Mouse (Mus musculus) hindbrain, embryonic 13.5 days (tissue): ENCODE measurements at regions not wholly inside any gene's neighbourhood (a gene's known extent, or its start where the extent isn't known, plus 50 kb on each side); places are given as distances from the start of the nearest gene placed in this dataset.

Experiments used
- ATAC-seq: fragments of 200-750 bp; cut with Nextera tagmentation; 2 replicates; pipeline ENCODE4 v1.8.0; 2017; ENCODE audit warnings: moderate TSS enrichment; ENCODE audit not compliant: low FRiP score
- H3K27ac ChIP-seq: fragments of 300-500 bp; sonication (generic); 2 replicates; pipeline ENCODE4 v1.5.1; 2015; ENCODE audit warnings: inconsistent platforms, mild to moderate bottlenecking, moderate library complexity
- H3K27me3 ChIP-seq: fragments of 300-500 bp; sonication (generic); 2 replicates; pipeline ENCODE4 v1.6.1; 2015; ENCODE audit warnings: mild to moderate bottlenecking, inconsistent platforms
- H3K36me3 ChIP-seq: fragments of 300-500 bp; sonication (generic); 2 replicates; pipeline ENCODE4 v1.6.1; 2015; ENCODE audit warnings: mild to moderate bottlenecking, inconsistent platforms
- H3K4me1 ChIP-seq: fragments of 300-500 bp; sonication (generic); replicated peaks from 2 replicates; pipeline ENCODE4 v1.6.1; 2015; ENCODE audit warnings: inconsistent platforms
- H3K4me2 ChIP-seq: fragments of 300-500 bp; sonication (generic); 2 replicates; pipeline ENCODE4 v1.6.1; 2015; ENCODE audit warnings: inconsistent platforms, mild to moderate bottlenecking, moderate library complexity
- H3K4me3 ChIP-seq: fragments of 300-500 bp; sonication (generic); 2 replicates; pipeline ENCODE4 v1.5.1; 2015; ENCODE audit warnings: mild to moderate bottlenecking, inconsistent platforms
- H3K9ac ChIP-seq: fragments of 300-500 bp; sonication (generic); 2 replicates; pipeline ENCODE4 v1.6.1; 2015; ENCODE audit warnings: mild to moderate bottlenecking, inconsistent platforms
- H3K9me3 ChIP-seq: fragments of 300-500 bp; sonication (generic); 2 replicates; pipeline ENCODE4 v1.6.1; 2016; ENCODE audit warnings: inconsistent platforms
- WGBS: fragments of 180-500 bp; shearing (Covaris S2); methylation state at CpG from one replicate; pipeline ENCODE4 v1.1.7; 2015; 5-methylcytosine and 5-hydroxymethylcytosine counted together

DNA sequence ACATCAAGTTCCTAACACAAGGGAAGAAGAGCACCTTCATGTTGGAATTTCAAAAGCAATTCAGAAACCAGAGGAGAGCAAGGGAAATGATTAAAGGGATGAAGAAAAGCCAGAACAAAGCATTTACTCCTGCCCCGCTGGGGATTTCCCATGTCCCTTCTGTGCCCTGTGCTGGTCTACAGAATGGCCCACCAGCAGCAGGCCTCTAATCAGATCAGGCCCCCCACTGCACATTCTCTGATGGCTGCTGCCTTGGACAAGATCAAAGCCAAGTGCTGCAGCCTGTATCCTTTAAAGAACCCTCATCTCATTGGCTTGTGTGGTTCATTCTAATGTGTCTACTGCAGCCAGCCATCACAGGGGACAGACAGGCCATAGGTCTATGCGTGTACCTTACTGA lies 126.1 kb upstream of the Rbfox1 start:
- H3K4me1 ChIP-seq, result peaks cover 3% of the 10 kb centered on the region; the same call in 1 of the 2 replicates
- no peak overlapping the region for H3K27ac ChIP-seq
- H3K4me2 ChIP-seq, result no peak overlapping the region
- no peak for ATAC-seq
- H3K9ac ChIP-seq, result no peak overlapping the region
- no peaks in the 10 kb centered on the region for H3K36me3 ChIP-seq
- no peaks in the 10 kb centered on the region for H3K27me3 ChIP-seq
- no peak overlapping the region for H3K4me3 ChIP-seq
- H3K9me3 ChIP-seq, result no peaks in the 10 kb centered on the region
- WGBS, result 81% methylated on average over 2 of the region's 2 CpGs

DNA sequence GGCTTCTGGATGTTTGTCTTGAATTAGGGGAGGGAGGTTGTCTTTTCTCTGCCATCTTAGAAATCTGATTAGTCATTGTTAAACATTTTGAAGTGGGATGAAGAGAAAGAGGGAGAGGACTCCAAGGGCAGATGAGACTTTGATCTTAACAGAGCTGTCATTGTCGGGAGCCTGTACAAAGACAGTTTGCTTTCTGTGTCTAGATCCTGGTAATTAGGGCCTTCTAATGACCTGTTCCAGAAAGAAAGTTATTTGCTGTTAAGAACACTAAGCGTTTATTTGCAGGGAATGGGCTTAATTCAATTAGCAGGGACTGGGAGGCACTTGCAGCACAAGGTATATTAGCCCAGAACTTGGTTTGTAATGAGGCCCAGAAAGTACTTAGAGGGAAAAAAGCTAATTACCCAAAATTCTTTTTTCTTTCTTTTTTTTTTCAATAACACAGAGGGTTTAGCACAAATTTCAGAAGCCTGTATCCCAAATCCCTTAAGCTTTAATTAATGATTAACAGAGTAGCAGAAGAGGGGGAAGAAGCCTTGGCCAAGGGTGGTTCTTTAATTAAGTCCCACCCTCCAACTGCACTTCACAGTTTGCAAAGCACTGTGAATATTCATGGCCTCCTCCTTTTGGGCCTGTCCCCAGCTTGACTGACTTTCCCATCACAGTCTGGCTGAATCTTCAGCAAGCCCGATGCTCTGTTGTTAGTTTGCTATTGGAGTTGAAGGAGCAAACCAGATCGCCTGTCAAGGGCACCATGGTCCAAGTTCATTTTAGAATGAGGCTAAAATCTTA lies 142.2 kb upstream of the Rbfox1 start:
- no peaks in the 10 kb centered on the region; the same call in 1 of the 2 replicates for H3K4me1 ChIP-seq
- H3K4me2 ChIP-seq, result no peak overlapping the region
- H3K9ac ChIP-seq, result no peak overlapping the region
- H3K27me3 ChIP-seq, result no peaks in the 10 kb centered on the region
- no peaks in the 10 kb centered on the region for H3K36me3 ChIP-seq
- ATAC-seq, result no peak
- no peak overlapping the region for H3K27ac ChIP-seq
- WGBS, result 69% methylated on average over 4 of the region's 4 CpGs
- H3K4me3 ChIP-seq, result no peak overlapping the region
- H3K9me3 ChIP-seq, result no peaks in the 10 kb centered on the region

DNA sequence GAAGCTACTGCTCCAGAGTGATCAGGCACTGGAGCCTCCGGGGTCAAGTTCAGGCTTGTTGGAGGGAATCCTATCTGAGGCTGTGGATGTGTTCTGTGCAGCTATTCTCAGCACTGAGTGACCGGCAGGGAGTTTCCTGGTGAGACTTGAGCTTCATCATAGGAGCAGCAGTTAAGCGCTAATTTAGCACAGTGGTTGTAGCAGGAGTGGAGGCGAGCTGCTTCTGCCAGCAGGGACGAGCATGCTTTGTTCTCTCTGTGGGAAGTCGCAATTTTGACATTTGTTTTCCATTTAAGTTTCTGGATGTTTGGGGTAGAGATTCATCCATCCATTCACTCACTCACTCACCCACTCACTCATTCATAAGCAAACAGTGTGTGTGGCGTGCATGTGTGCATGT lies 144.4 kb upstream of the Rbfox1 start:
- H3K4me3 ChIP-seq, result no peak overlapping the region
- H3K27me3 ChIP-seq, result no peaks in the 10 kb centered on the region
- WGBS, result 78% methylated on average over 7 of the region's 7 CpGs
- H3K27ac ChIP-seq, result no peak overlapping the region
- H3K9ac ChIP-seq, result no peak overlapping the region
- no peaks in the 10 kb centered on the region for H3K36me3 ChIP-seq
- no peak for ATAC-seq
- no peaks in the 10 kb centered on the region for H3K9me3 ChIP-seq
- H3K4me2 ChIP-seq, result no peak overlapping the region
- no peaks in the 10 kb centered on the region for H3K4me1 ChIP-seq

DNA sequence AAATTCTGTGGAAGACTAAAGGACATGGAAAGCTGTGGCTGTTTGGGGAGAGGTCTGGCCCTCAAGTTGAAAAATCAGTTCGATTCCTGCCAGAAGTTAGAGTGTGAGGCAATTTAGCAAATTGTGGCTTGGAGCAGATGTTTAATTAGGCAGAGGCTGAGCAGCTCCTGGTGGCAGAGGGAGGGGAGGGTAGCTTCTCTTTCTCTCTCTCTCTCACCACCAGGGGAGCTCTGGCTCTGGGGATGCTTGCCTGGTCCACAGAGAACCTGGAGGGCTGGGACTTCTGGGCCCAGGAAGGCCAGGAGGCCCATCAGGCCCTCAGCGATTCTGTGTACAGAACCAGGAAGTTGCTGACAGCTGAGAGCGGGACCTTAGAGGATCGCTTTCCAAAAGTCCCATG lies 151.5 kb upstream of the Rbfox1 start:
- peak overlapping the region; percentile 8; the same call in 1 of the 2 replicates for H3K27ac ChIP-seq
- no peaks in the 10 kb centered on the region for H3K36me3 ChIP-seq
- no peaks in the 10 kb centered on the region for H3K9me3 ChIP-seq
- no peak overlapping the region for H3K4me3 ChIP-seq
- 71% methylated on average over 4 of the region's 4 CpGs for WGBS
- H3K27me3 ChIP-seq, result no peaks in the 10 kb centered on the region
- no peak overlapping the region for H3K9ac ChIP-seq
- H3K4me1 ChIP-seq, result no peaks in the 10 kb centered on the region
- no peak for ATAC-seq
- H3K4me2 ChIP-seq, result no peak overlapping the region

DNA sequence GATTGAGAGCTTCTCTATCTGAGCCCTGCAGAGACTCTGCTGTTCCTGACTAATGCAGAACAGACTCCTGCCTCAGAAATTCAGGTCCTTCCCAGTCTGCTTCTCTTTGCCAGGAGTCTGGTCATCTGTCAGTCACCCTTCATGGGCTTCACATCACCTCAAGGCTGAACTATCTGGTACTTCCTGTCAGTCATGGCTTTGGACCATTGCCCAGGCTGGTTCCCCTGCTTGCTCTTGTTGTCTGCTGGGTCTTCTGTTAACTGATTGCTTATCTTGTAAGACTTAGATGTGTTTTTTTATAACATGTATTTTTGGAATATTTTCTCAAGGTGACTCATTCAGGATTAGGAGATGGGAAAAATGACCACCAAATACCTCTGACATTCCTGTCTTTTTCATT lies 162.6 kb upstream of the Rbfox1 start:
- no peaks in the 10 kb centered on the region for H3K27me3 ChIP-seq
- no peak overlapping the region for H3K9ac ChIP-seq
- no peak overlapping the region for H3K27ac ChIP-seq
- H3K4me2 ChIP-seq, result no peak overlapping the region
- no peak for ATAC-seq
- H3K36me3 ChIP-seq, result no peaks in the 10 kb centered on the region
- H3K4me1 ChIP-seq, result no peaks in the 10 kb centered on the region
- no peak overlapping the region for H3K4me3 ChIP-seq
- H3K9me3 ChIP-seq, result no peaks in the 10 kb centered on the region

DNA sequence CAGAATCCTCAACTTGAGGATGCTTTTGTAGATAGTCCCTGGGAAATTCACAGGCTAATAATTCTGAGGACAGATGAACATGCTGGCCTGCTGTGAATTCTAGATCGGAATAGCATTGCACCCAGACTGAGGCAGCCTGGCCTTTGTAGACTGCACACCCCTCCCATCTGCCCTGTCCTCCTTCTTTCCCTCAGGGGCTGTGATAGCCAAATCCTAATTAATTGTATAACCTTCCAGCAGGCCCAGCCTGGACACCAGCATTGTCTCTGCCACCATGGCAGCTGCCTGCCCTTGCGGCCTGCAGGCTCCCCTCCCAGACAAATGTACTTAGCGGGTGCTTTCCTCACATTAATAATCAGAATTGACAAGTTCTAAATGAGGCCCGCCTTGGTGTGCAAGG lies 171.7 kb upstream of the Rbfox1 start:
- Histone ChIP-seq H3K9ac (no peak overlapping the region), H3K9me3 (no peaks in the 10 kb centered on the region), H3K4me1 (peaks cover 13% of the 10 kb centered on the region), H3K4me3 (no peak overlapping the region), H3K36me3 (no peaks in the 10 kb centered on the region), H3K4me2 (no peak overlapping the region), H3K27me3 (no peaks in the 10 kb centered on the region), H3K27ac (no peak overlapping the region)
- no peak for ATAC-seq
- 49% methylated on average over 4 of the region's 4 CpGs for WGBS

DNA sequence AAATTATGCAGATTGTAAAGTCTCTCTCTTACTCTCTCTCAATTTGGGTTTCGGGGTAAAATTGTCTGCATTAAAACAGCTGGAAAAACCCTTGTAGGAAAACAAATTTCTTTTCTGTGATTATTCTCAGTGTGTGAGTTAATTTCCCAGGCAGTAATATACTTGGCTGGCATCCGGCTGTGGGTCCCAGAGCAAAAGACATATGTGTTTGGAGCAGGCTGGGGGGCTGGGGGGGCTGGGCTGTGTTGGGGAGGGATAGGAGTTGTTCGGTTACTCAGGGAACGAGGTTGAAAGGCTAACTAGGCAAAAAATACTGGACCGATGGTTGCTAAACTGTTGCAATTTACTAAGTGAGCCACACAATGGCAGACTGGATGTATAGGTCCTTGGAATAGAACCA lies 175.3 kb upstream of the Rbfox1 start:
- H3K36me3 ChIP-seq, result no peaks in the 10 kb centered on the region
- no peaks in the 10 kb centered on the region for H3K27me3 ChIP-seq
- no peak overlapping the region for H3K9ac ChIP-seq
- WGBS, result 65% methylated on average over 5 of the region's 5 CpGs
- no peak for ATAC-seq
- peak overlapping the region; percentile 50; the same call in 1 of the 2 replicates for H3K27ac ChIP-seq
- no peak overlapping the region for H3K4me3 ChIP-seq
- H3K4me2 ChIP-seq, result no peak overlapping the region
- H3K9me3 ChIP-seq, result no peaks in the 10 kb centered on the region
- H3K4me1 ChIP-seq, result peaks cover 13% of the 10 kb centered on the region

DNA sequence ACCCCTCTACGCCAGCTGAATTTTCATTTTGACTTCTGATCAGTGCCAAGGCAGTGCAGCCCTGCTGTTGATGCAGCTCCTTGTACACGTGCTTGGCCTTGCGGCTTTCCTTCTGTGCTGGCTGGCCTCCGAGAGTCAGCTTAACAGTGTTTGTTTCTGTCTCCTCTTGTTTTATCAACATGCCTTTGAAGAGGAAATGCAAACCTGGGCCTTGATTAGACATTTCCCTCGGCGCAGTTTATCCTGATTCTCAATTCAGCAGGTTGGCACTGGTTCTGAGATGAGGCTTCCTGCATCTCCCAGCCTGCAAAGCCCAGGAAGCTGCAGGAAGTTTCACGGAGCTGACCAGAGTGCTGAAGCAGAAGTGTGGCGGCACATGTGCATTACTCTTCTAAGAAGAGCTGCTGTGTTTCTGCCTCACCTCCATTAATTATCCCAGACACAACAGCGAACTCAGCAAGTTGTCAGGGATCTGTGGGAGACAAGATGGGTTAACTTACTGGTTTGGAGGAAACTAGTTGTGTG lies 184.4 kb upstream of the Rbfox1 start:
- peak overlapping the region; percentile 44; the same call in 1 of the 2 replicates for H3K27ac ChIP-seq
- no peaks in the 10 kb centered on the region for H3K36me3 ChIP-seq
- no peak overlapping the region for H3K4me2 ChIP-seq
- H3K27me3 ChIP-seq, result no peaks in the 10 kb centered on the region
- H3K4me3 ChIP-seq, result no peak overlapping the region
- H3K9ac ChIP-seq, result no peak overlapping the region
- H3K4me1 ChIP-seq, result peaks cover 6% of the 10 kb centered on the region; the same call in 1 of the 2 replicates
- no peaks in the 10 kb centered on the region for H3K9me3 ChIP-seq
- 53% methylated on average over 9 of the region's 9 CpGs for WGBS
- ATAC-seq, result no peak

DNA sequence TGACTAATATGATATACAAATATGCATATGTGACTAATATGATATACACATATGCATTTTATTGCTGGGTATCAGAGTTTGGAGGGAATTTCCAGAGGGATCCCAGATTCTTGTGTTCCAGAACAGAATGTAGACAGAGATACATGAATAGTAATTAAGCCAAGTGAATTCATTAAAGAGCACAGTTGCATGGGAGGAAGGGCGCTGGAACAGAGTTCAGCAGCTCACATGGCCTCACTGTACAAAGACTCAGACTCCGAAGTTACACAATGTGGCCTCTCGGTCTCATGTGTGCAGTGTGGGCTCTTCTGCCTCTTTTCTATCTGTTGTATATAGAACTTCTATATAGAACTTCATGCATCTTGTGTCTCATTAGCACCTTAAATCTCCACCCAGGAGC lies 196.8 kb upstream of the Rbfox1 start:
- Histone ChIP-seq H3K9ac (no peak overlapping the region), H3K4me1 (no peaks in the 10 kb centered on the region), H3K9me3 (no peaks in the 10 kb centered on the region), H3K27me3 (no peaks in the 10 kb centered on the region), H3K27ac (no peak overlapping the region), H3K4me2 (no peak overlapping the region), H3K36me3 (no peaks in the 10 kb centered on the region), H3K4me3 (no peak overlapping the region)
- WGBS, result 89% methylated on average over 3 of the region's 3 CpGs
- ATAC-seq, result no peak

DNA sequence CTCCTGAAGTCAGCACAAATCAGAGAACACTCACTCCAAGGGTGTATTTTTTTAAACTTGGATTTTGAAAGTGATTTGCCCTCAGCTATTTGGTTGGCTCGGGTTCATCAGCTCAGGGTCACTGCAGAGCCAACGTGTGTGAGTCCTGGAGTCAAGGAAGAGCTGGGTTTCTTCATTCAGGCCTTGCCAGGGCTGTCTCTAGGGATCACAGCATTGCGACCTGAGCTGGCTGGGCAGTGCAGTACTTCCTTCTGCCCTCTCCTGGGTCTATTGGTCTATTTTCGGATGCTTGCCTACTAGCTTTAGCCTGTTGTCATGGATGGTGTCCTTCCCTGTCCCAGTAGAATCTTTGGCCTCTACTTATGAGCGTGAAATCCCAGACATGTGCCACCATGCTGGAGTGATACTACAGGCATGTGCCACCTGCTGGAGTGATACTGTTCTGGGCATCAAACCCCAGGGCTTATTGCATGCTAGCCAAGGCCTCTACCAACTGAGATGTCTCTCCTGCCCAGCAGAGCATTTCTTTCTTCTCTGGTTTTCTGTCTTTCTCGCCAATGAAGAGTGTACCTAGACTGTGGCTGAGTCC lies 211.7 kb upstream of the Rbfox1 start:
- Histone ChIP-seq H3K9ac (no peak overlapping the region), H3K27me3 (no peaks in the 10 kb centered on the region), H3K27ac (0 out of 2 replicates have a peak overlapping the region, but pooled peaks have one; percentile 1), H3K4me2 (no peak overlapping the region), H3K4me3 (no peak overlapping the region), H3K9me3 (no peaks in the 10 kb centered on the region), H3K36me3 (no peaks in the 10 kb centered on the region), H3K4me1 (peaks cover 14% of the 10 kb centered on the region)
- no peak for ATAC-seq
- 77% methylated on average over 6 of the region's 6 CpGs for WGBS

DNA sequence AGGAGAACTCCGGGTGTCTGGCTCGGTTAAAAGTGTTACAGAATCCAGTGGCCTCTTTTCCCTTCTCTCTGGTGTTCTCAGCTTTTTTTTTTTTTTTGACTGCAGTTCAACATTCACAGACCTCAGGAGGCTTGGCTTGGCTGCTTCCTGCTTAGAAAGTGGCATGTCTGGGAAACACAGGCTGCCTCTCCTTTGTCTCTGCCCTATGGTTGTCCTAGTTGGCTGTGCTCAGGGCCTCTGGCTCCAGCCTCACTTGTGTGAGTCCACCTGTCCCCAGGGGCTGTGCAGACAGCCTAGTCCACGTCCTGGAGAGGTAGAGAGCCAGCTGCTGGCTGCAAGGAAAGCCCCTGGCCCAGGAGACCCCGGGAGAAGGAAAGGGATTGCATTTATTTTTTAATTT lies 212.3 kb upstream of the Rbfox1 start:
- Histone ChIP-seq H3K27me3 (no peaks in the 10 kb centered on the region), H3K4me1 (peaks cover 14% of the 10 kb centered on the region), H3K9me3 (no peaks in the 10 kb centered on the region), H3K27ac (0 out of 2 replicates have a peak overlapping the region, but pooled peaks have one; percentile 49), H3K4me3 (no peak overlapping the region), H3K9ac (no peak overlapping the region), H3K36me3 (no peaks in the 10 kb centered on the region), H3K4me2 (no peak overlapping the region)
- ATAC-seq, result no peak
- WGBS, result 66% methylated on average over 4 of the region's 4 CpGs

DNA sequence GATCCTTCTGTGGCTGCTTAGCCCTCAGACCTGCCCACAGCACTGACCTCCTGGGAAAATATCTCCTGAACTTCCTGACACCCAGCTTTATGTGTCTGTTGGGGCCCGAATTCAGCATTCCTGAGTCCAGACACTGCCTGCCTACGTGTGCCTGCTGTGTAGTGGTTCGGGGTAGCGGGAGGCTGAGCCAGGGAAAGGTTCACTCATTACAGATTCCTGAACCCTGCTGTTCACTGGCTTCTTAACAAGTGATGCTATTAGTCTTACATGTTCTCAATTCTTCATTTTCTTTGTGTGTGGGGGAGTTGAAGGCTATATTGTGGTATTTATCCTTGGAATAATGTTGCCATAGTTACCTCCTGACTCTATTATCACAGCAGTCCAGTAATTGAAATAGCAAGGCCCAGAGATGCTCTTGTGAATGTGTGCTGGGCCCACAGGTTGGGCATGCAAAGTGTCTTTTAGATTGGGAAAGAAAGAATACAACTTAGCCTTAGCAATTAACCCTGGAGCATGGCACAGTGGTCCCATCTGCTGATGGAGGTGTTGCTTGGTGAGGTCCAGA lies 216.7 kb upstream of the Rbfox1 start:
- Histone ChIP-seq H3K27me3 (no peaks in the 10 kb centered on the region), H3K4me2 (no peak overlapping the region), H3K27ac (no peak overlapping the region), H3K4me3 (no peak overlapping the region), H3K4me1 (peaks cover 12% of the 10 kb centered on the region), H3K9me3 (no peaks in the 10 kb centered on the region), H3K9ac (no peak overlapping the region), H3K36me3 (no peaks in the 10 kb centered on the region)
- 50% methylated on average over 4 of the region's 4 CpGs for WGBS
- no peak for ATAC-seq
